Mouse (Mus musculus) liver, embryonic 16.5 days (tissue): Measurements from ENCODE around the gene Krtap31-2. TPM values are rescaled to one million over a fixed set of nuclear protein-coding genes. Genes with fewer than 3 reads are reported as not detected.

Experiments
- ATAC-seq: fragments of 200-750 bp; cut with Nextera tagmentation; 2 replicates; pipeline ENCODE4 v1.8.0; 2017; ENCODE audit warnings: low read depth, mild to moderate bottlenecking, moderate number of reproducible peaks, moderate library complexity
- H3K27ac ChIP-seq: fragments of 300-500 bp; sonication (generic); 2 replicates; pipeline ENCODE4 v1.5.1; 2014; ENCODE audit warnings: mild to moderate bottlenecking, low read length
- H3K27me3 ChIP-seq: fragments of 300-500 bp; sonication (generic); 2 replicates; pipeline ENCODE4 v1.6.1; 2014; ENCODE audit warnings: low read depth, low read length, mixed read lengths; ENCODE audit not compliant: control insufficient read depth, insufficient read depth
- H3K36me3 ChIP-seq: fragments of 300-500 bp; sonication (generic); 2 replicates; pipeline ENCODE4 v1.6.1; 2014; ENCODE audit warnings: mild to moderate bottlenecking; ENCODE audit not compliant: control insufficient read depth, insufficient read depth
- H3K4me1 ChIP-seq: fragments of 300-500 bp; sonication (generic); 2 replicates; pipeline ENCODE4 v1.6.1; 2014; ENCODE audit warnings: low read depth, low read length, mixed read lengths; ENCODE audit not compliant: control insufficient read depth
- H3K4me2 ChIP-seq: fragments of 300-500 bp; sonication (generic); 2 replicates; pipeline ENCODE4 v1.6.1; 2014; ENCODE audit warnings: low read depth, low read length, mixed read lengths
- H3K4me3 ChIP-seq: fragments of 300-500 bp; sonication (generic); 2 replicates; pipeline ENCODE4 v1.5.1; 2014; ENCODE audit warnings: low read depth, mild to moderate bottlenecking, low read length
- H3K9ac ChIP-seq: fragments of 300-500 bp; sonication (generic); 2 replicates; pipeline ENCODE4 v1.6.1; 2014; ENCODE audit warnings: low read depth, low read length
- H3K9me3 ChIP-seq: fragments of 300-500 bp; sonication (generic); replicated peaks from 2 replicates; pipeline ENCODE4 v1.6.1; 2016; ENCODE audit warnings: low read length; ENCODE audit not compliant: control insufficient read depth
- whole genome bisulfite sequencing: fragments of 180-500 bp; shearing (Covaris S2); extraction: QIAGEN DNeasy Blood & Tissue Kit; methylation state at CpG from one replicate; pipeline ENCODE4 v1.1.7; 2014; ENCODE audit not compliant: insufficient replicate concordance; 5-methylcytosine and 5-hydroxymethylcytosine counted together
- polyA plus RNA-seq: library from polyadenylated mRNA; unstranded; fragments of >200 nt; fragmentation: Nextera tagmentation; extraction: Ambion mirVana; gene quantifications from 2 replicates; pipeline ENCODE4 v1.2.1, GENCODE M21; 2015

Krtap31-2 gene
- not detected in 2 replicates for polyA plus RNA-seq

DNA sequence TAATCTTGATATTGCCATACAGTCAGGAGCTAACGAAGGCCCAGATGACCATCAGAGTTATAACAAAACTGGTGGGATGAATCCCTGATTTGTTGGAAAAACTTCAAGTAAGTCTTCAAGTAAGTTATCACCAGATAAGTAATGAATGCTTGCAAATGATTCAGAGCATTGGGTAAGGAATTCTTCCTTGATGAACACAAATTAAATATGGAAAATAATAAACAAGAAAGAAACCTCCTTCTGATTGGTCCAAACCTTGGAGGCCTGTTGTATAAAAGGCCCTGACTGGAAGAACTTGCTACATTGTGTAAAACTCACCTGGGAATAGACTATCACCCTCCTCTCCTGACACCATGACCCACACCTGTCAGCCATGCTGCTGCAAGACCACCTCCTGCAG is at the start of gene Krtap31-2:
Krtap31-2 (plus strand) TSS at position 301 of the 400 bp plus-strand sequence.
- no peak within 1 kb of the TSS for H3K4me3 ChIP-seq
- ATAC-seq: no peak
- H3K27ac ChIP-seq: no peak within 1 kb of the TSS
- H3K9ac ChIP-seq: no peak within 1 kb of the TSS
- no peak within 1 kb of the TSS for H3K4me2 ChIP-seq
- no peaks in the 10 kb centered on the region for H3K27me3 ChIP-seq
- no peaks in the 10 kb centered on the region for H3K9me3 ChIP-seq
- no peaks in the 10 kb centered on the region for H3K36me3 ChIP-seq
- WGBS: 54% methylated on average over 1 of the region's 1 CpGs
- H3K4me1 ChIP-seq: no peaks in the 10 kb centered on the region

DNA sequence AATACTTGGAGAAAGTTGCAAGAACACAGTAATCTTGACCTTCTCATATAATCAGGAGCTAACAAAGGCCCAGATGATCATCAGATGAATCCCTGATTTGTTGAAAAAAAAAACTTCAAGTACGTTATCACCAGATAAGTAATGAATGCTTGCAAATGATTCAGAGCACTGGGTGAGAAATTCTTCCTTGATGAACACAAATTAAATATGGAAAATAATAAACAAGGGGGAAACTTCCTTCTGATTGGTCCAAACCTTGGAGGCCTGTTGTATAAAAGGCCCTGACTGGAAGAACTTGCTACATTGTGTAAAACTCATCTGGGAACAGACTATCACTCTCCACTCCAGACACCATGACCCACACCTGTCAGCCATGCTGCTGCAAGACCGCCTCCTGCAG is 28.5 kb upstream of the Krtap31-2 start, which contains the start of gene Krtap31-1:
Krtap31-1 (plus strand) TSS at position 301 of the 400 bp plus-strand sequence.
- ATAC-seq: no peak
- Histone ChIP-seq H3K4me2 (no peak within 1 kb of the TSS), H3K9me3 (no peaks in the 10 kb centered on the region), H3K4me1 (no peaks in the 10 kb centered on the region), H3K36me3 (no peaks in the 10 kb centered on the region), H3K27me3 (no peaks in the 10 kb centered on the region), H3K27ac (no peak within 1 kb of the TSS), H3K9ac (no peak within 1 kb of the TSS), H3K4me3 (no peak within 1 kb of the TSS)
- WGBS: 45% methylated on average over 2 of the region's 2 CpGs

DNA sequence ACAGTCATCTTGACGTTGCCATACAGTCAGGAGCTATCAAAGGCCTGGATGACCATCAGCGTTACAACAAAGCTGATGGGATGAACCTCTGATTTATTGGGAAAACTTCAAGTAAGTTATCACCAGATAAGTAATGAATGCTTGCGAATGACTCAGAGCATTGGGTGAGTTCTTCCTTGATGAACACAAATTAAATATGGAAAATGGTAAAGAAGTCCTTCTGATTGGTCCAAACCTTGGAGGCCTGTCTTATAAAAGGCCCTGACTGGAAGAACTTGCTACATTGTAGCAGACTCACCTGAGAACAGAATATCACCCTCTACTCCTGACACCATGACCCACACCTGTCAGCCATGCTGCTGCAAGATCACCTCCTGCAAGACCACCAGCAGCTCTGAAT is 21.6 kb upstream of the Krtap31-2 start, which contains the start of gene Gm11565:
Gm11565 (plus strand) TSS at position 301 of the 400 bp plus-strand sequence.
- no peak for ATAC-seq

DNA sequence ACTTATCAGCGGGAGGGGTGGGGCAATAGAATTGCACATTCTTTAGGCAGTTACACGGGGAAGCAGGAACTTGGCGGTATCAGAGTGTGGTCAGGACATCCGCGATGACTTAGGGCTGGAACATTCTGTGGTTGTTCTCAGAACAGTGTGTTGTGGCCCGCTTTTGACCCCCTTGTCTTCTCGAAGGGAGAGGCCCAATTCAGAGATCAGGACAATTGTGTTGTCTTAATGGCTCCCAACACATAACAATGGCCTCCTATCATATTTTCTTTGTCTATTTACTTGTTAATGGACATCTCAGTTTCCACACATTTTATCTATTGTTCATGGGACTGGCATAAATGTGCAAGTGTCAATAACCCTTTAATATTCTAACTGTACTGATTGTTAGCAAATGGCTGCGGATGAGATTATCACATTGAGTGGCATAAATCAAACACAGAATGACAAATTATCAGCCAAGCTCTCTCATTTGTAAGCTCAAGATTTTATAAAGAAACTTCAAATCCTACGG is 1.7 kb downstream of the Krtap31-2 start:
- H3K4me1 ChIP-seq: no peaks in the 10 kb centered on the region
- H3K27me3 ChIP-seq: no peaks in the 10 kb centered on the region
- no peaks in the 10 kb centered on the region for H3K36me3 ChIP-seq
- no peaks in the 10 kb centered on the region; the same call in 1 of the 2 replicates for H3K9me3 ChIP-seq
- H3K9ac ChIP-seq: no peak overlapping the region
- H3K4me2 ChIP-seq: no peak overlapping the region
- WGBS: 57% methylated on average over 9 of the region's 9 CpGs
- H3K4me3 ChIP-seq: no peak overlapping the region
- no peak overlapping the region for H3K27ac ChIP-seq
- no peak for ATAC-seq

More for the DNA sequence above, 21.6 kb upstream of the Krtap31-2 start, which contains the start of gene Gm11565:
- Histone ChIP-seq H3K9me3 (no peaks in the 10 kb centered on the region), H3K27me3 (no peaks in the 10 kb centered on the region), H3K27ac (no peak within 1 kb of the TSS), H3K36me3 (no peaks in the 10 kb centered on the region), H3K4me1 (no peaks in the 10 kb centered on the region), H3K9ac (no peak within 1 kb of the TSS), H3K4me3 (no peak within 1 kb of the TSS), H3K4me2 (no peak within 1 kb of the TSS)
- WGBS: 65% methylated on average over 3 of the region's 3 CpGs

DNA sequence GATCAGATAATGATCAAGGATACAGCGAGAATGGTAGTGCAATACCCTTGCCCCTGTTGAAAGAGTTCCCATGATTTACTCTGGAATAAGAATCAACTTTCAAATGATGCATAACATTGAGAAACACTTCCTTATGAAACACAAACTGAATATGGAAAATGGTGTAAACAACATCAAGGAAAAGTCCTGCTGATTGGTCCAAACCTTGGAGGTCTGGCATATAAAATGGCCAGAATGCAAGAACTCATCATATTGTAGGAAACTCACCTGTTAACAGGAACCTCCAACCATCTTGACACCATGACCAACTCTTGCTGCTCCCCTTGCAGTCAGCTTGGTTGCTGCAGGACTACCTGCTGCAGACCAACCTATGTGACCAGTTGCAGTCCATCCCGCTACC is 12.1 kb downstream of the Krtap31-2 start, which contains the start of gene Krtap9-5:
Krtap9-5 (plus strand) TSS at position 301 of the 400 bp plus-strand sequence.
- no peak within 1 kb of the TSS for H3K4me2 ChIP-seq
- ATAC-seq: no peak
- H3K9me3 ChIP-seq: no peaks in the 10 kb centered on the region
- H3K9ac ChIP-seq: no peak within 1 kb of the TSS
- no peaks in the 10 kb centered on the region for H3K36me3 ChIP-seq
- no peak within 1 kb of the TSS for H3K27ac ChIP-seq
- H3K4me3 ChIP-seq: no peak within 1 kb of the TSS
- no peaks in the 10 kb centered on the region for H3K27me3 ChIP-seq
- 55% methylated on average over 2 of the region's 2 CpGs for WGBS
- H3K4me1 ChIP-seq: no peaks in the 10 kb centered on the region

DNA sequence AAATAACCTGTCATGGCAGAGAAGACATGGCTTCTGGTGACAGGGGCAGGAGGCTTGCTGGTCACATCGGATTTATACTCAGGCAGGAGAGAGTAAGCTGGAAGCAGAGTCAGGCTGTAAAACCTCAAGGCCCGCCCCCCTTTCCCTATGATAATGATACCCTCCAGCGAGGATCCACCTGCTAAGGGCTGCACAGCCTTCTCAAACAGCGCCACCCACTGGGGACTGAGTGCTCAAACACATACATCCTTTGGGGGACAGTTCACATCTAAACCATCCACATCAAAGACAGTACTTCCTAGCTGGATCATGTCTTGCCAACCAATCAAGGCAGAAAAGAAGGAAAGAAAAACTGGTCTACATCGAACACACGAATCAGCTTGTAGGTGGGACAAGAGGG is 28.1 kb downstream of the Krtap31-2 start:
- no peaks in the 10 kb centered on the region for H3K36me3 ChIP-seq
- no peak overlapping the region for H3K27ac ChIP-seq
- no peak overlapping the region for H3K4me2 ChIP-seq
- no peaks in the 10 kb centered on the region for H3K27me3 ChIP-seq
- no peak for ATAC-seq
- H3K9ac ChIP-seq: no peak overlapping the region
- H3K4me1 ChIP-seq: no peaks in the 10 kb centered on the region
- WGBS: 31% methylated on average over 6 of the region's 6 CpGs
- no peaks in the 10 kb centered on the region for H3K9me3 ChIP-seq
- no peak overlapping the region for H3K4me3 ChIP-seq

DNA sequence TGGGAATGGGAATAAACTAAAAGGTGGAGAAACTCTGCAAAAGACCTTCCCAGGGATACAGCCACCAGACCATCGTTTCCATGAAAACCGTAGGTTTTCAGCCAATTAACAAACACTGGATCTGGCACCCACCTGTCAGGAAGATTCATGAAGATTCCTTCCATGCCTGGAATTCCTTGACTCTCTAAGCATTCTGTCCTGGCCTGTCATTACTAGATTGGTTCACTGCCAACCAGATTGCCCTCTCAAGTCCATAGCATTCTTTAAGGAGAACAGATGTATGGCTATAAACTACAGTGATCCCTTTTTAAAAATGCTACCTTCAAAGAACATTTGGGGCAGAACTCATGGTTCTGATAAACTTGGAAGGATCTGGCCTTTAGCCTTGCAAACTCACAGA is 29.9 kb downstream of the Krtap31-2 start:
- no peak overlapping the region for H3K27ac ChIP-seq

DNA sequence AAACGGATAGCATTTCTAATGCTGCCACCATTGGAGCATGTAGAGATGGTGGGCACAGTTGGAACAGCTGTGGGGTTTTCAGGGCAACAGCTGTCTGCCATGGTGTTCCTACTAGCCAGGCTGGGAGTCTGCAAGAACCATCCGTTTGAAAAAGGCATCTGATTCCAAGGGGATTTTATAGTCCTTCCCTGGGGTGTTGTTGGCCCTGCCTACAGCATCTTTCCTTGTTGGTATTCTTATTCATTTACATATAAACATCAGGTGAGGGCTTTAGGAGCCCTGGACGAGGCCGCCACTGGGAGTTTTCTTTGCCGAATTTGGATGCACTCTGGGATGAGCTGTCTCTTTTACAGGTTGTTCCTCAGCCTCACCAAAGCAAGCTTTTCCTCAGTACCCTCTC is 42.9 kb downstream of the Krtap31-2 start, which contains the start of gene Krtap29-1:
Krtap29-1 (minus strand) TSS at position 101 of the 400 bp plus-strand sequence.
- no peak within 1 kb of the TSS for H3K9ac ChIP-seq
- H3K27ac ChIP-seq: no peak within 1 kb of the TSS
- H3K36me3 ChIP-seq: no peaks in the 10 kb centered on the region
- H3K4me3 ChIP-seq: no peak within 1 kb of the TSS
- H3K4me2 ChIP-seq: no peak within 1 kb of the TSS
- WGBS: 54% methylated on average over 5 of the region's 5 CpGs
- H3K9me3 ChIP-seq: no peaks in the 10 kb centered on the region
- H3K4me1 ChIP-seq: no peaks in the 10 kb centered on the region
- no peaks in the 10 kb centered on the region for H3K27me3 ChIP-seq
- ATAC-seq: no peak

More for the DNA sequence above, 29.9 kb downstream of the Krtap31-2 start:
- H3K36me3 ChIP-seq: no peaks in the 10 kb centered on the region
- no peak overlapping the region for H3K4me3 ChIP-seq
- ATAC-seq: no peak
- no peak overlapping the region for H3K4me2 ChIP-seq
- no peaks in the 10 kb centered on the region for H3K4me1 ChIP-seq
- no peak overlapping the region for H3K9ac ChIP-seq
- H3K27me3 ChIP-seq: no peaks in the 10 kb centered on the region
- 31% methylated on average over 2 of the region's 2 CpGs for WGBS
- H3K9me3 ChIP-seq: no peaks in the 10 kb centered on the region

DNA sequence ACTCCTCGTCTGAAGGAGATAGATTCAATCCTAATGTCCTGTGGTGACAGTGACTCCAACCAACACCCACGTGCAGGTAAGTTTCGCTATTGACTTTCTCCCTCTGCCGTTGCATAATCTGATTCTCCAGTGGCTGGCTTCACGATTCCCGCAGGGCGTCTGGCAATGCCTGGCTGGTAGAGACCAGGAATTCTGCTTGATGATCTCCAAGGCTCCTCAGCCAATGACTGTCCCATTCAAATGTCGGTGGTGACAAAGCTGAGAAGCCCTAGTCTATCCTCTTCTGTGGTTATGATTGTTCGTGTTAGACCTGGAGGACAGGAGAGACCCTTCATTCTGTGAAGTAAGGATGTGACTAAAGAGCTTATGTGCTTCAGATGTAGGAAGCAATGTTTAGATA is 46.6 kb downstream of the Krtap31-2 start:
- Histone ChIP-seq H3K4me3 (no peak overlapping the region), H3K9ac (no peak overlapping the region), H3K36me3 (no peaks in the 10 kb centered on the region), H3K4me2 (no peak overlapping the region), H3K9me3 (no peaks in the 10 kb centered on the region), H3K27ac (no peak overlapping the region), H3K4me1 (no peaks in the 10 kb centered on the region), H3K27me3 (no peaks in the 10 kb centered on the region)
- no peak for ATAC-seq
- WGBS: 61% methylated on average over 9 of the region's 9 CpGs
